Mouse (Mus musculus) kidney, postnatal 0 days (tissue): ENCODE data around the gene Fam205c. TPM values are rescaled to one million over a fixed set of nuclear protein-coding genes. Genes with fewer than 3 reads are reported as not detected.

Source experiments
- ATAC-seq: fragments of 200-750 bp; cut with Nextera tagmentation; replicated peaks from 2 replicates; pipeline ENCODE4 v1.8.0; 2017; ENCODE audit warnings: low read depth, moderate number of reproducible peaks, moderate TSS enrichment, moderate library complexity; ENCODE audit not compliant: low FRiP score
- DNase-seq: peaks from one replicate; pipeline ENCODE4 v3.0.0-alpha.2; 2016; ENCODE audit warnings: low spot score
- H3K27ac ChIP-seq: fragments of 300-500 bp; sonication (generic); 2 replicates; pipeline ENCODE4 v1.5.1; 2014; ENCODE audit warnings: mild to moderate bottlenecking
- H3K27me3 ChIP-seq: fragments of 300-500 bp; sonication (generic); 2 replicates; pipeline ENCODE4 v1.6.1; 2014; ENCODE audit warnings: low read length, mixed read lengths; ENCODE audit not compliant: insufficient read depth
- H3K36me3 ChIP-seq: fragments of 300-500 bp; sonication (generic); 2 replicates; pipeline ENCODE4 v1.6.1; 2014; ENCODE audit warnings: low read length, mixed read lengths; ENCODE audit not compliant: insufficient read depth
- H3K4me1 ChIP-seq: fragments of 300-500 bp; sonication (generic); replicated peaks from 2 replicates; pipeline ENCODE4 v1.6.1; 2014; ENCODE audit warnings: antibody characterized with exemption, low read length, mixed read lengths; ENCODE audit not compliant: insufficient read depth
- H3K4me2 ChIP-seq: fragments of 300-500 bp; sonication (generic); 2 replicates; pipeline ENCODE4 v1.6.1; 2014; ENCODE audit warnings: mild to moderate bottlenecking, low read length, moderate library complexity, mixed read lengths
- H3K4me3 ChIP-seq: fragments of 300-500 bp; sonication (generic); replicated peaks from 2 replicates; pipeline ENCODE4 v1.5.1; 2014; ENCODE audit warnings: low read depth, low read length
- H3K9ac ChIP-seq: fragments of 300-500 bp; sonication (generic); 2 replicates; pipeline ENCODE4 v1.6.1; 2014; ENCODE audit warnings: low read depth, low read length
- H3K9me3 ChIP-seq: fragments of 300-500 bp; sonication (generic); replicated peaks from 2 replicates; pipeline ENCODE4 v1.6.1; 2016; ENCODE audit warnings: low read length, inconsistent platforms, mixed read lengths
- CTCF ChIP-seq: IDR thresholded peaks from 2 replicates; pipeline ENCODE4 v1.5.1; 2016; ENCODE audit warnings: antibody characterized with exemption, low read depth, mild to moderate bottlenecking, moderate library complexity
- WGBS: fragments of 180-500 bp; shearing (Covaris S2); extraction: QIAGEN DNeasy Blood & Tissue Kit; methylation state at CpG from one replicate; pipeline ENCODE4 v1.1.7; 2014; 5-methylcytosine and 5-hydroxymethylcytosine counted together
- polyA plus RNA-seq: library from polyadenylated mRNA; unstranded; fragments of >200 nt; fragmentation: Nextera tagmentation; extraction: Ambion mirVana; gene quantifications from 2 replicates; pipeline ENCODE4 v1.2.1, GENCODE M21; 2015

Gene Fam205c
- polyA plus RNA-seq, 1 experiment from 2014 or later = 0.09 TPM

GRCm38 (mm10) chr4:42916617-42917401 lies 42.8 kb upstream of the Fam205c start, which contains the start of gene Phf24:
Gene Phf24, plus strand, starts transcription at chr4:42916660.
- under 1% methylated on average over 60 of the region's 90 CpGs for WGBS
- TF ChIP-seq CTCF = no peak
- H3K4me2 ChIP-seq = peak within 1 kb of the TSS; percentile 74

GRCm38 (mm10) chr4:42915966-42916365 lies 41.9 kb upstream of the Fam205c start:
- Histone ChIP-seq H3K9me3 (no peaks in the 10 kb centered on the region), H3K9ac (no peak overlapping the region), H3K4me2 (no peak overlapping the region), H3K27ac (no peak overlapping the region), H3K36me3 (no peaks in the 10 kb centered on the region), H3K4me1 (no peaks in the 10 kb centered on the region), H3K4me3 (no peak overlapping the region), H3K27me3 (peaks cover 23% of the 10 kb centered on the region)
- ATAC-seq (no peak), DNase-seq (no peak)
- WGBS = 86% methylated on average over 1 of the region's 1 CpGs
- no peak for TF ChIP-seq CTCF

More at GRCm38 (mm10) chr4:42916617-42917401, 42.8 kb upstream of the Fam205c start, which contains the start of gene Phf24:
- Histone ChIP-seq H3K36me3 (no peaks in the 10 kb centered on the region), H3K27me3 (peaks cover 23% of the 10 kb centered on the region), H3K27ac (no peak within 1 kb of the TSS), H3K9ac (peak within 1 kb of the TSS; percentile 54), H3K4me1 (no peaks in the 10 kb centered on the region), H3K4me3 (peak within 1 kb of the TSS; percentile 42), H3K9me3 (no peaks in the 10 kb centered on the region)
- ATAC-seq (peak; percentile 29; the same call in 1 of the 2 replicates), DNase-seq (peak; percentile 37)

GRCm38 (mm10) chr4:42915311-42915710 lies 41.3 kb upstream of the Fam205c start:
- Histone ChIP-seq H3K36me3 (no peaks in the 10 kb centered on the region), H3K4me3 (no peak overlapping the region), H3K9ac (no peak overlapping the region), H3K9me3 (no peaks in the 10 kb centered on the region), H3K27ac (no peak overlapping the region), H3K27me3 (peaks cover 23% of the 10 kb centered on the region), H3K4me1 (no peaks in the 10 kb centered on the region), H3K4me2 (no peak overlapping the region)
- TF ChIP-seq CTCF = no peak
- WGBS = 75% methylated on average over 12 of the region's 12 CpGs
- DNase-seq = no peak
- no peak for ATAC-seq

GRCm38 (mm10) chr4:42913391-42913790 lies 39.4 kb upstream of the Fam205c start:
- H3K27me3 ChIP-seq = peaks cover 23% of the 10 kb centered on the region
- no peak for ATAC-seq
- 42% methylated on average over 10 of the region's 10 CpGs for WGBS

GRCm38 (mm10) chr4:42904966-42905365 lies 30.9 kb upstream of the Fam205c start:
- 85% methylated on average over 6 of the region's 6 CpGs for WGBS
- Histone ChIP-seq H3K4me1 (no peaks in the 10 kb centered on the region), H3K9me3 (no peaks in the 10 kb centered on the region), H3K9ac (no peak overlapping the region), H3K27me3 (no peaks in the 10 kb centered on the region), H3K4me3 (no peak overlapping the region), H3K4me2 (no peak overlapping the region), H3K36me3 (no peaks in the 10 kb centered on the region), H3K27ac (no peak overlapping the region)
- ATAC-seq (no peak), DNase-seq (no peak)
- no peak for TF ChIP-seq CTCF

More at GRCm38 (mm10) chr4:42913391-42913790, 39.4 kb upstream of the Fam205c start:
- DNase-seq = no peak
- TF ChIP-seq CTCF = no peak
- Histone ChIP-seq H3K36me3 (no peaks in the 10 kb centered on the region), H3K4me3 (no peak overlapping the region), H3K4me2 (no peak overlapping the region), H3K9ac (no peak overlapping the region), H3K27ac (no peak overlapping the region), H3K9me3 (no peaks in the 10 kb centered on the region), H3K4me1 (no peaks in the 10 kb centered on the region)

- no peak overlapping the region for H3K4me3 ChIP-seq
- H3K36me3 ChIP-seq = no peaks in the 10 kb centered on the region
- 93% methylated on average over 3 of the region's 3 CpGs for WGBS
- H3K4me2 ChIP-seq = no peak overlapping the region
- no peaks in the 10 kb centered on the region for H3K27me3 ChIP-seq
- no peak for DNase-seq
- no peak overlapping the region for H3K9ac ChIP-seq
- ATAC-seq = no peak
- H3K4me1 ChIP-seq = no peaks in the 10 kb centered on the region
- TF ChIP-seq CTCF = no peak
- no peak overlapping the region for H3K27ac ChIP-seq
- no peaks in the 10 kb centered on the region for H3K9me3 ChIP-seq
These were observed 30.5 kb upstream of the Fam205c start for GRCm38 (mm10) chr4:42904523-42904922.
